Mouse (Mus musculus): Measurements from ENCODE around the gene Tpcn1. TPM values are rescaled to one million over a fixed set of nuclear protein-coding genes. Genes with fewer than 3 reads are reported as not detected.
A peak's percentile ranks its signal among the peaks of the same experiment; 100 is the strongest.
"Not testable (repeated sequence)": the region's sequence is repeated elsewhere in the genome, so short reads cannot be mapped to it uniquely, and the experiment has no call there.

The Tpcn1 gene
- polyA plus RNA-seq, 1 experiment from 2014 or later, result 31.5 TPM

DNA sequence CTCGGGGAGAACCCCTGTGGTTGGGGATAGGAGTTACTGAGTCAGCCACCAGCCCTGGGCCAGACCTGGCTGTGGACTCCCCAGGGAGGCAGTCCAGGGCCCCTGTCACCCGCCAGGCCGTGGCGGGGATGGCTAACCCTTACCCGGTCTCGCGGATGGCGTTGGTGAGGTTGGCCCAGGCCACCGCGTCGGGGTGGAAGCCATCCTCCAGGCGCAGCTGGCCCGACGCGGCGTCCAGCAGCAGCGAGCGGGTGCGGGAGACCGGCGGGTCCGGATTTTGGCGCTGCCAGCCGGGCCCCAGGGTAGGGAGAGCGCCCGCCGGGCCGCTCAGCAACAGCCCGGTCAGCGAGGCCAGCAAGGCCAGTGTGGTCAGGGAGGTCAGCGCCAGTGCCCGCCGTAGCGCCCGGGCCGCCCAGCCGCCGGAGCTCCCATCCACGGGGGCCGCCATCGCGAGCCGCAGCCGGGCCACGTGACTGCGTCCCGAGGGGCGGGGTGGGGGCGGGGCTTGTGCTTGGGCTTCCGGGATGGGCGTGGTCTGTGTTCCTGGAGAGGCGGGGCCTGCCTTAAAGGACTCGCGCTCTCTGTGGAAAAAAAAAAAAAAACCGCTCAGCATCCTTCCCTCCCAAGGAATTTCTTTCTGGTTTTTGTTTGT is 85.2 kb downstream of the Tpcn1 start, which contains the start of gene Plbd2:
TSS of gene Plbd2 (minus strand) at position 482 of the 652 bp plus-strand sequence.
- peak; percentile 67 for ATAC-seq
- peak within 1 kb of the TSS; percentile 94 for H3K4me3 ChIP-seq (ENCODE audit: low read depth, low read length)
- no peak within 1 kb of the TSS for H3K27ac ChIP-seq (ENCODE audit: low read depth, low read length)
- 0 out of 2 replicates have a peak, but pooled peaks cover 5% of the 10 kb centered on the region for H3K4me1 ChIP-seq (replicated peaks; ENCODE audit: control insufficient read depth, insufficient read depth, low read length)
- H3K9ac ChIP-seq (ENCODE audit: low read depth, low read length), result peak within 1 kb of the TSS; percentile 78
- H3K9me3 ChIP-seq (ENCODE audit: control insufficient read depth), result no peaks in the 10 kb centered on the region
- TF ChIP-seq CTCF (IDR thresholded peaks at IDR 0.05; ENCODE audit: low read depth), result no peak
- peak within 1 kb of the TSS; percentile 91 for H3K4me2 ChIP-seq (replicated peaks; ENCODE audit: low read depth)
- no peaks in the 10 kb centered on the region for H3K27me3 ChIP-seq (replicated peaks; ENCODE audit: control insufficient read depth, insufficient read depth, low read length)
- peaks cover 3% of the 10 kb centered on the region; the same call in 1 of the 2 replicates for H3K36me3 ChIP-seq (ENCODE audit: control insufficient read depth, insufficient read depth)
- 0% methylated on average over 54 of the region's 55 CpGs for WGBS

DNA sequence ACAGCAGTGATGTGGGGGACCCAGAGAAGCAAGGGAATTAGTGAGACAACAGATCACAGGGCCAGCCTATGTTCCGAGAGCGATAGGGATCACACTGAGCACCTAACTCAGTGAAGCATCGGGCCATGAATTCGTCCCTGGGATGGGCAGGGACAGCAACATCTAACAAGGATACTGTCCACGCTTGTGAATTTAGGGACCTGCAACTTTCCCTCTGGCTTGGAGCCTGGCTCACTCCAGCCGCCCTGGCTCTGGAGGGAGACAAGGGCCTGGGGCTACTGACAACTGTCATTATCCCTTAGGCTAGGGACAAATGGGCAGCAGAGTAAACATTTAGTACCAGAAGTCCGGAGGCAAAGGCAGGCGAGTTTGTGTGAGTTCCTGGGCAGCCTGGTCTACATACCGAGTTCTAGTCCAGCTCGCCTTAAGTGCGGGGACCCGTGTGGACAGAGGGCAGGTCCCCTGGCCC is 85.8 kb downstream of the Tpcn1 start:
- Histone ChIP-seq H3K4me2 (replicated peaks; ENCODE audit: low read depth) (peak overlapping the region; percentile 91), H3K9ac (ENCODE audit: low read depth, low read length) (peak overlapping the region; percentile 78), H3K9me3 (ENCODE audit: control insufficient read depth) (no peaks in the 10 kb centered on the region), H3K36me3 (ENCODE audit: control insufficient read depth, insufficient read depth) (peaks cover 6% of the 10 kb centered on the region; the same call in 1 of the 2 replicates), H3K27ac (ENCODE audit: low read depth, low read length) (no peak overlapping the region), H3K4me1 (replicated peaks; ENCODE audit: control insufficient read depth, insufficient read depth, low read length) (0 out of 2 replicates have a peak, but pooled peaks cover 5% of the 10 kb centered on the region), H3K4me3 (ENCODE audit: low read depth, low read length) (peak overlapping the region; percentile 94), H3K27me3 (replicated peaks; ENCODE audit: control insufficient read depth, insufficient read depth, low read length) (no peaks in the 10 kb centered on the region)
- 6% methylated on average over 12 of the region's 12 CpGs for WGBS
- no peak for ATAC-seq
- TF ChIP-seq CTCF (IDR thresholded peaks at IDR 0.05; ENCODE audit: low read depth), result no peak

DNA sequence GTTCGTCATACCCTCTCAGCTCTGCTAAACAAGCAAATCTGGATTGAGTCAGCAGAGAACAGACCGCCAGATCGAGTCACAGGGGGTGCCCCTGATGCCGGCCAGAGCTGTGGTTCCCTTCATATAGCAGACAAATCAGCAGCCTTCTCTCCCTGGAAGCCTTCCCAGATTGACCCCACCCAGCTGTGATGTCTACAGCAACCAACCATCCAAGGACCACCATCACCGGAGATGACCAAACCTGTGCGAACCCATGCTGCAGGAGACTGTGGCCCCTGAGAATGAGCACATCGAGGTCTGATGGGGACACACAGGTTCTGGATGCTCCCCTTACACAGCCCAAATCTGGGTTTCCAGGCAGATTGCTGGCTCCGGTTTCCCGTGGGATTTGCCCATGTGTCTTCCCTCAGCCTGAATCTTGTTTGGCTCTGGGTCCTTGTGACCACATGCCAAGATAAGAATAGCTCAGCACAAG is 86.3 kb downstream of the Tpcn1 start:
- H3K4me3 ChIP-seq (ENCODE audit: low read depth, low read length), result peak overlapping the region; percentile 94
- H3K27me3 ChIP-seq (replicated peaks; ENCODE audit: control insufficient read depth, insufficient read depth, low read length), result no peaks in the 10 kb centered on the region
- ATAC-seq, result no peak
- peaks cover 6% of the 10 kb centered on the region; the same call in 1 of the 2 replicates for H3K36me3 ChIP-seq (ENCODE audit: control insufficient read depth, insufficient read depth)
- 57% methylated on average over 9 of the region's 9 CpGs for WGBS
- TF ChIP-seq CTCF (IDR thresholded peaks at IDR 0.05; ENCODE audit: low read depth), result no peak
- no peak overlapping the region for H3K27ac ChIP-seq (ENCODE audit: low read depth, low read length)
- no peaks in the 10 kb centered on the region for H3K9me3 ChIP-seq (ENCODE audit: control insufficient read depth)
- 0 out of 2 replicates have a peak, but pooled peaks cover 5% of the 10 kb centered on the region for H3K4me1 ChIP-seq (replicated peaks; ENCODE audit: control insufficient read depth, insufficient read depth, low read length)
- H3K4me2 ChIP-seq (replicated peaks; ENCODE audit: low read depth), result peak overlapping the region; percentile 91
- peak overlapping the region; percentile 78 for H3K9ac ChIP-seq (ENCODE audit: low read depth, low read length)

DNA sequence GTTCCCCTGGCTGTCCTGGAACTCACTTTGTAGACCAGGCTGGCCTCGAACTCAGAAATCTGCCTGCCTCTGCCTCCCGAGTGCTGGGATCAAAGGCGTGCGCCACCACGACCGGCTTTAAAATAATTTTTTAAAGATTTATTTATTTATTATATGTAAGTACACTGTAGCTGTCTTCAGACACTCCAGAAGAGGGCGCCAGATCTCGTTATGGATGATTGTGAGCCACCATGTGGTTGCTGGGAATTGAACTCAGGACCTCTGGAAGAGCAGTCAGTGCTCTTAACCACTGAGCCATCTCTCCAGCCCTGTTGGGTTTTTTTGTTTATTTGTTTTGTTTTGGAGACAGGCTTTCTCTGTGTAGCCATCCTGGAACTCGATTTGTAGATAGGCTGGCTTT is 87.9 kb downstream of the Tpcn1 start:
- TF ChIP-seq CTCF (IDR thresholded peaks at IDR 0.05; ENCODE audit: low read depth), result 0 out of 2 replicates have a peak, but pooled peaks have one; percentile 27
- H3K9me3 ChIP-seq (ENCODE audit: control insufficient read depth); H3K4me3 ChIP-seq (ENCODE audit: low read depth, low read length); H3K27me3 ChIP-seq (replicated peaks; ENCODE audit: control insufficient read depth, insufficient read depth, low read length); H3K9ac ChIP-seq (ENCODE audit: low read depth, low read length); ATAC-seq; H3K4me1 ChIP-seq (replicated peaks; ENCODE audit: control insufficient read depth, insufficient read depth, low read length); H3K27ac ChIP-seq (ENCODE audit: low read depth, low read length); H3K4me2 ChIP-seq (replicated peaks; ENCODE audit: low read depth): not testable (repeated sequence)
- WGBS, result 87% methylated on average over 9 of the region's 9 CpGs
- H3K36me3 ChIP-seq (ENCODE audit: control insufficient read depth, insufficient read depth), result peaks cover 11% of the 10 kb centered on the region; the same call in 1 of the 2 replicates

DNA sequence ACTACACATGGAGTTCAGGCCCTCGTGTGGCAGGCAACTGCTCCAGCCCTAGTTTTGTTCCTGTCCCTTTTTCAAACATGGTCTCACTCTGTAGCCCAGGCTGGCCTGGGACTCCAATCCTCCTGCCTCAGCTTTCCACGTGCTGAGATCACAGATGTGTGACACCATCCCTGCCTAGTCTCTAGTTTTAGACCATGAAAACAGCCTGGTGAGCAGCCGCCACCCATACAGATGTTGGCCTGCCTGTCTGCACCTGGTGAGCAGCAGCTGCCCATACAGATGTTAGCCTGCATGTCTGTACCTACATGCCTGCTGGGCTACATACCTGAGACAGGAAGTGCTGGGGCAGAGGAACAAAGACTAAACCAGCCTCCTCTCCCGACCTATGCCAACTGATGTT is 89.3 kb downstream of the Tpcn1 start:
- WGBS, result 83% methylated on average over 4 of the region's 4 CpGs
- no peak for ATAC-seq
- Histone ChIP-seq H3K9me3 (ENCODE audit: control insufficient read depth) (no peaks in the 10 kb centered on the region), H3K27me3 (replicated peaks; ENCODE audit: control insufficient read depth, insufficient read depth, low read length) (no peaks in the 10 kb centered on the region), H3K27ac (ENCODE audit: low read depth, low read length) (no peak overlapping the region), H3K9ac (ENCODE audit: low read depth, low read length) (no peak overlapping the region), H3K4me3 (ENCODE audit: low read depth, low read length) (no peak overlapping the region), H3K4me2 (replicated peaks; ENCODE audit: low read depth) (no peak overlapping the region), H3K4me1 (replicated peaks; ENCODE audit: control insufficient read depth, insufficient read depth, low read length) (0 out of 2 replicates have a peak, but pooled peaks cover 5% of the 10 kb centered on the region), H3K36me3 (ENCODE audit: control insufficient read depth, insufficient read depth) (peaks cover 13% of the 10 kb centered on the region; the same call in 1 of the 2 replicates)
- TF ChIP-seq CTCF (IDR thresholded peaks at IDR 0.05; ENCODE audit: low read depth), result no peak

DNA sequence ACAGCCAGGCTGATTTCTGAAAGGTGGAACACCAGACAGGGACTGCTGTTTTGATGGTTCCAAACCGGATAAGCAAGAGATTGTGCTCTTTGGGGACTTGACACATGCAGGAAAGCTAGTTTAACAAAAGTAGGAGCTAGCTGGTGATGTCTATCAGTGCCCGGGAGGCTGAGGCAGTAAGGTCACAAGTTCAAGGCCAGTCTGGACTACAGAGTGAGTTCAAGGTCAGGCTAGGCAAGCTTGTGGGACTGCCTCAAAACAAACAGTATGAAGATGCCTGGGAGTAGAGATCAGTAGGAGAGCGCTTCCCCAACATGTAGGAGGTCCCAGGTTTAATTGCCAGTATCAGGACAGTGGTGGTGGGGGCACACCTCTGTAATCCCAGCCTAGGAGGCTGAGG is 91.4 kb downstream of the Tpcn1 start:
- TF ChIP-seq CTCF (IDR thresholded peaks at IDR 0.05; ENCODE audit: low read depth), result no peak
- Histone ChIP-seq H3K27me3 (replicated peaks; ENCODE audit: control insufficient read depth, insufficient read depth, low read length) (no peaks in the 10 kb centered on the region), H3K36me3 (ENCODE audit: control insufficient read depth, insufficient read depth) (peaks cover 32% of the 10 kb centered on the region; the same call in 1 of the 2 replicates), H3K4me1 (replicated peaks; ENCODE audit: control insufficient read depth, insufficient read depth, low read length) (no peaks in the 10 kb centered on the region), H3K9me3 (ENCODE audit: control insufficient read depth) (no peaks in the 10 kb centered on the region), H3K4me3 (ENCODE audit: low read depth, low read length) (no peak overlapping the region), H3K9ac (ENCODE audit: low read depth, low read length) (no peak overlapping the region), H3K4me2 (replicated peaks; ENCODE audit: low read depth) (no peak overlapping the region), H3K27ac (ENCODE audit: low read depth, low read length) (no peak overlapping the region)
- ATAC-seq, result no peak
- WGBS, result 82% methylated on average over 3 of the region's 3 CpGs

Measured in intestine, postnatal 0 days (tissue).